Mouse (Mus musculus): ENCODE measurements around the gene Rplp2. TPM values are rescaled to one million over a fixed set of nuclear protein-coding genes. Genes with fewer than 3 reads are reported as not detected.

Gene Rplp2
- polyA plus RNA-seq, 1 experiment from 2014 or later, result 1,709 TPM

DNA sequence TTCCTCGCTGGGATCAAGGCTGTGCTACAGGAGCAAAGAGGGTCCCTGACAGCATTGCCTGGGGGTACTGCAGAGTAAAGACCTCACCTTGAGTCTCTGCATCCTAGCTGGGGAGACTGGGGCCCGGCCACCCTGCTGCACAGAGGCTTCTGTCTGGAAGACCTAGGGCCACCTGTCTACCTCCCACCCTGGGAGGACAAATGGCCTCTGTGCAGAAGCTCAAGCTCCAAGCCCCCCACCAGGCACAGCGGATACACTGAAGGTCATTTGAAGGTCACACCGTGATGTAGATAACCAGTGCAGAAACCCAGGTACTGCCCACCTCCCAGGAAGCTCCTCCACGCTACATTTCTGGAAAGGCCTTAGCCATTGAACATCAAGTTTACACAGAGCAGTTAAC is 18.5 kb upstream of the Rplp2 start:
- DNase-seq (ENCODE audit: low spot score) (no peak), ATAC-seq (replicated peaks; ENCODE audit: low FRiP score, low TSS enrichment, low read depth) (no peak)
- Histone ChIP-seq H3K4me1 (replicated peaks; ENCODE audit: control insufficient read depth, insufficient read depth, low read length) (peaks cover 3% of the 10 kb centered on the region; the same call in 1 of the 2 replicates), H3K9ac (ENCODE audit: low read length) (no peak overlapping the region), H3K4me3 (ENCODE audit: low read depth, low read length) (no peak overlapping the region), H3K9me3 (ENCODE audit: control insufficient read depth, low read length) (no peaks in the 10 kb centered on the region), H3K27ac (ENCODE audit: low read depth) (no peak overlapping the region), H3K27me3 (replicated peaks; ENCODE audit: control insufficient read depth, insufficient read depth, low read length) (no peaks in the 10 kb centered on the region), H3K36me3 (ENCODE audit: control insufficient read depth, insufficient read depth, low read length) (peaks cover 34% of the 10 kb centered on the region), H3K4me2 (ENCODE audit: low read length) (peak overlapping the region; percentile 29)
- WGBS, result 50% methylated on average over 5 of the region's 5 CpGs

DNA sequence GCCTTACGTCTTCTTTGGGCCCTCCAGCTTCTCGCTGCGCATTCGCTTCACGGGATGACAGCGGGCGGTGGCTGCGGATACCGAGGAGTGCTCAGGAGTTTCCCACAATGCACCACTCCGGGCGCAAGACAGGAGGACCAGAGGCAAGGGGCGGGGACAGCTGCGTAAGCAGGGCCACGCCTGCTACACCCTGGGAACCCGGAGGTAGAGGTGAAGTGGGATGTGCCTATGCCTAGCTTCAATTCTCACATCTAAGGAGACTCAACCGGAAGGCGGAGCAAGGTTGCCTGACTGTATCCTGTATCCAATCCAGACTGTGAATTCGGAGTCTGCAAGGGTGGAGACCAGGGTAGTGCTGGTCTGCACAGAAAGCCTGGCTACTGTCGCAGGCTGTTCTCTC is 17.9 kb upstream of the Rplp2 start, which contains the start of gene Cend1:
Cend1 (minus strand) TSS at position 182 of the 400 bp plus-strand sequence.
- Histone ChIP-seq H3K9ac (ENCODE audit: low read length) (no peak within 1 kb of the TSS), H3K27me3 (replicated peaks; ENCODE audit: control insufficient read depth, insufficient read depth, low read length) (no peaks in the 10 kb centered on the region), H3K36me3 (ENCODE audit: control insufficient read depth, insufficient read depth, low read length) (peaks cover 37% of the 10 kb centered on the region), H3K4me2 (ENCODE audit: low read length) (peak within 1 kb of the TSS; percentile 29), H3K9me3 (ENCODE audit: control insufficient read depth, low read length) (no peaks in the 10 kb centered on the region), H3K4me1 (replicated peaks; ENCODE audit: control insufficient read depth, insufficient read depth, low read length) (peaks cover 7% of the 10 kb centered on the region), H3K4me3 (ENCODE audit: low read depth, low read length) (0 out of 2 replicates have a peak within 1 kb of the TSS, but pooled peaks have one; percentile 4), H3K27ac (ENCODE audit: low read depth) (no peak within 1 kb of the TSS)
- DNase-seq (ENCODE audit: low spot score) (peak; percentile 63), ATAC-seq (replicated peaks; ENCODE audit: low FRiP score, low TSS enrichment, low read depth) (peak; percentile 56; the same call in 1 of the 2 replicates)
- WGBS, result 5% methylated on average over 19 of the region's 19 CpGs

DNA sequence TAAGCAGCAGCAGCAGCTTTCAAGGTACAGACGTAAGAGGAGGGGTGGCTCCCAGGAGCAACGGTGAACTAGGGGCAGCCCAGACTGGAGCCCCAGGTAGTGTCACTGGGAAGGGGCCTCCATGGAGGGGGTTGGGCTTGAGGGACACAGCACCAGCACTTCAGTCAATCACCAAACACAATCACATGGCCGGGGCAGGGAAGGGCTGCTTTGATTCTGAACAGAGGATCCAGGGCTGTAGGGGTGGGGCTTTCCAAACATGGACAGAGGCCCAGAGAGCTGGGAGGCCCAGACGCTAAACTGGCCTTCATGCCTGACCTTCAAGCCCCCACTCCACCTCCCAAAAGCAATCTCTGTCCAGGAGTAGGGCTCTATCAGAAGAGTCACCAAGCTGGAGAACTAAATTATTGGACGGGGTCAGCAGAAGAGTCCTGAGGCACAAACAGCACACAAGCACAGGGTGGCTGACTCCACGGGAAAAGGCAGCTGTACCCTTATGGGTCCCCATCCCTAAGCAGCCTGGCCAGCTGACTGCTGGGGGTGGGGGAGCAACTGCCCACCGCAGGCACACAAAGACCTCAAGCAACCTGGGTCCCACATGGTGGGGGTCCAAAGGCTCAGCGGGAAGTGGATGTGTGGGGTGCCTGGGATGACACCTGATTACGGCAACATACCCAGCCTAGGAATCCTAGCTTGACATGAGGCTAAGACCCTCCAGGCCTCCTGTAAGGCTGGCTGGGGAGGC is 17.2 kb upstream of the Rplp2 start:
- peaks cover 14% of the 10 kb centered on the region for H3K4me1 ChIP-seq (replicated peaks; ENCODE audit: control insufficient read depth, insufficient read depth, low read length)
- H3K36me3 ChIP-seq (ENCODE audit: control insufficient read depth, insufficient read depth, low read length), result peaks cover 37% of the 10 kb centered on the region
- no peaks in the 10 kb centered on the region for H3K27me3 ChIP-seq (replicated peaks; ENCODE audit: control insufficient read depth, insufficient read depth, low read length)
- peak overlapping the region; percentile 29 for H3K4me2 ChIP-seq (ENCODE audit: low read length)
- no peak overlapping the region for H3K9ac ChIP-seq (ENCODE audit: low read length)
- no peak for ATAC-seq (replicated peaks; ENCODE audit: low FRiP score, low TSS enrichment, low read depth)
- WGBS, result 61% methylated on average over 9 of the region's 9 CpGs
- no peak overlapping the region for H3K27ac ChIP-seq (ENCODE audit: low read depth)
- DNase-seq (ENCODE audit: low spot score), result no peak
- H3K4me3 ChIP-seq (ENCODE audit: low read depth, low read length), result no peak overlapping the region
- H3K9me3 ChIP-seq (ENCODE audit: control insufficient read depth, low read length), result no peaks in the 10 kb centered on the region

DNA sequence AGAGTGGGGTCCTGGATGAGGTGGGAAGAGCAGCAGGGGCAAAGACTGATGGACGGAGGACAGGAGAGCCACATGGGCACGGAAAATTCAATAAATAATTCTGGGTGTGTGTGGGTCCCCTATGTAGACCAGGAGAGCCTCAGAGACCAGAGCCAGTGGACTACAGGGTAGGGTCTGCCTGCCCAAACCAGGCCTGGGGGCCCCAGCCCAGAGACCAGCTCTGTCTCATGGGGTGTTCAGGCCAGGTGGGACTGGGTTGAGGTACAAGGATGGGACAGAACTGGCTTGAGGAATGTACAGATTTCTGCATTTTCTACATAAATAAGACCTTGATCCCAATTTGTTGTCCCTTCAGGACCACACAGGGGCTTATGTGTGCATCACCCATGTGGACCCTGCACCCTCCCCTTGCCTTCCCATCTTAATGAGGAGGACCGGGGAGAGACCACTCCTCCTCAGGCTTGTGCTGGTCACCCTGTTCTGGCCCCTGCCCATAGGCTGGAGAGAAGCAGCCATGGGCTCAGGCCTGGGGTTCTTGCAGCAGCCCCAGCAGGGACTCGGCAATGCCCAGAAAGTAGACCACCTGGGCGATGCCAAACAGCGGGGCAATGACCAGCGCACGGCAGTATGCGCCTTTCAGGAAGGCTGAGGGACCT is 16.5 kb upstream of the Rplp2 start:
- H3K27me3 ChIP-seq (replicated peaks; ENCODE audit: control insufficient read depth, insufficient read depth, low read length), result no peaks in the 10 kb centered on the region
- DNase-seq (ENCODE audit: low spot score) (no peak), ATAC-seq (replicated peaks; ENCODE audit: low FRiP score, low TSS enrichment, low read depth) (no peak)
- H3K4me2 ChIP-seq (ENCODE audit: low read length), result no peak overlapping the region
- no peak overlapping the region for H3K27ac ChIP-seq (ENCODE audit: low read depth)
- no peak overlapping the region for H3K4me3 ChIP-seq (ENCODE audit: low read depth, low read length)
- H3K9ac ChIP-seq (ENCODE audit: low read length), result no peak overlapping the region
- H3K9me3 ChIP-seq (ENCODE audit: control insufficient read depth, low read length), result no peaks in the 10 kb centered on the region
- peaks cover 18% of the 10 kb centered on the region for H3K4me1 ChIP-seq (replicated peaks; ENCODE audit: control insufficient read depth, insufficient read depth, low read length)
- WGBS, result 96% methylated on average over 9 of the region's 9 CpGs
- peaks cover 37% of the 10 kb centered on the region for H3K36me3 ChIP-seq (ENCODE audit: control insufficient read depth, insufficient read depth, low read length)

DNA sequence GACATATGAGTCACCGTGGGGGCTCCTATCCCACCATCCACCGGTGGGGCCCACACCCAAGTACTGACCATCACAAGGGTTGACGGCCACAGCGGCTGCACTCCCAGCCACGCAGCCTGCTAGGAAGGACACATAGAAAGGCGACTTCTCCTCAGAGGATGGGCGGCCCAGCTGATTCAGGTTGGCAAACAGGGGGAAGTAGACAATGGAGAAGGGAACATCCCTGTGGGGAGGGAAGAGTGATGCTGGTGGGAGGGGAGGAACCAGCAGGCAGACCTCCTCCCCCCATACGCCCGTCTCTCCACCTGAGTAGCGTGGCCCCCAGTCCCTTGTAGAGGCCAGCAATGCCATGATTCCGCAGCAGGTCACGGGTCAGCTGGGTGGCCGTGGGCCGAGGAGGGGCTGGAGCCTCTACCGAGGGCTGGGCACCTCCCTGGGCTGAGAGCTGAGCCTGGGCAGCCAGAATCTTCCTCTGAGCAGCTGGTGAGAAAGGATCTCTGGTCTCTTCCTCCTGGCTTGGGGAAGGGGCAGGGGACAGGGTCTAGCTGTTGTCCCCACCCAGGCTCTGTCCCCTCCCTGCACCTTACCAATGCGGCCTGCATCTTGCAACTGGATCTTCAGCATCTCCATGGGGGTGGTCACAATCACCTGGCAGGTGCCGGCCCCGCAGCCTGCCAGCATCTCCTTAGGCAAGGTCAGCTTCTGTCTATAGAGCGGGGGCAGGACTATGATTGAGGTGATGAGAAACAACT is 15.6 kb upstream of the Rplp2 start:
- peaks cover 25% of the 10 kb centered on the region for H3K4me1 ChIP-seq (replicated peaks; ENCODE audit: control insufficient read depth, insufficient read depth, low read length)
- no peak overlapping the region for H3K9ac ChIP-seq (ENCODE audit: low read length)
- peaks cover 37% of the 10 kb centered on the region for H3K36me3 ChIP-seq (ENCODE audit: control insufficient read depth, insufficient read depth, low read length)
- WGBS, result 93% methylated on average over 17 of the region's 19 CpGs
- H3K4me3 ChIP-seq (ENCODE audit: low read depth, low read length), result no peak overlapping the region
- H3K27ac ChIP-seq (ENCODE audit: low read depth), result no peak overlapping the region
- no peaks in the 10 kb centered on the region for H3K27me3 ChIP-seq (replicated peaks; ENCODE audit: control insufficient read depth, insufficient read depth, low read length)
- no peak overlapping the region for H3K4me2 ChIP-seq (ENCODE audit: low read length)
- DNase-seq (ENCODE audit: low spot score) (no peak), ATAC-seq (replicated peaks; ENCODE audit: low FRiP score, low TSS enrichment, low read depth) (no peak)
- no peaks in the 10 kb centered on the region for H3K9me3 ChIP-seq (ENCODE audit: control insufficient read depth, low read length)

DNA sequence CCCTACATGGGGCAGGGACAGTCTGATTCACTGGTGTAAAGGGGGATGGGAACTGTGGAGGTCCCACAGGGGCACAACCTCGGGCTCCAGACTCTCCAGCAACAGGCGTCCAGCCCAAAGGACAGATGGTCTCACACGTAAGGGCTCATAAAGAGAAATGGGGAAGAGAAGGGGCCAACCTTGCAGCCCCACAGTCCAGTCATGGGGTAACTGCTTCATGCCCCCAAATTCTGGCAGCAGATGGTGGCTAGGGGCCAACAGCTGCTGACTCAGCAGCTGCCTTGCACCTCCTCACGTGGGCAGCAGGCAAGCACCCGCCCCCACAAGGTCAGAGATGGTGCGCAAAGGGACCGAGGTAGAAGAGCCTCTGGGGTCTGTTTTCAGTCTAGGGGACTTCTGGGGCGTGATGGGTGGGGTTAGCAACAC is 15.0 kb upstream of the Rplp2 start:
- no peak for DNase-seq (ENCODE audit: low spot score)
- no peak overlapping the region for H3K4me3 ChIP-seq (ENCODE audit: low read depth, low read length)
- H3K4me1 ChIP-seq (replicated peaks; ENCODE audit: control insufficient read depth, insufficient read depth, low read length), result peaks cover 30% of the 10 kb centered on the region
- WGBS, result 81% methylated on average over 8 of the region's 8 CpGs
- H3K9ac ChIP-seq (ENCODE audit: low read length), result no peak overlapping the region
- no peaks in the 10 kb centered on the region for H3K9me3 ChIP-seq (ENCODE audit: control insufficient read depth, low read length)
- H3K27me3 ChIP-seq (replicated peaks; ENCODE audit: control insufficient read depth, insufficient read depth, low read length), result no peaks in the 10 kb centered on the region
- H3K4me2 ChIP-seq (ENCODE audit: low read length), result no peak overlapping the region
- ATAC-seq (replicated peaks; ENCODE audit: low FRiP score, low TSS enrichment, low read depth), result no peak
- peaks cover 37% of the 10 kb centered on the region for H3K36me3 ChIP-seq (ENCODE audit: control insufficient read depth, insufficient read depth, low read length)
- no peak overlapping the region for H3K27ac ChIP-seq (ENCODE audit: low read depth)

DNA sequence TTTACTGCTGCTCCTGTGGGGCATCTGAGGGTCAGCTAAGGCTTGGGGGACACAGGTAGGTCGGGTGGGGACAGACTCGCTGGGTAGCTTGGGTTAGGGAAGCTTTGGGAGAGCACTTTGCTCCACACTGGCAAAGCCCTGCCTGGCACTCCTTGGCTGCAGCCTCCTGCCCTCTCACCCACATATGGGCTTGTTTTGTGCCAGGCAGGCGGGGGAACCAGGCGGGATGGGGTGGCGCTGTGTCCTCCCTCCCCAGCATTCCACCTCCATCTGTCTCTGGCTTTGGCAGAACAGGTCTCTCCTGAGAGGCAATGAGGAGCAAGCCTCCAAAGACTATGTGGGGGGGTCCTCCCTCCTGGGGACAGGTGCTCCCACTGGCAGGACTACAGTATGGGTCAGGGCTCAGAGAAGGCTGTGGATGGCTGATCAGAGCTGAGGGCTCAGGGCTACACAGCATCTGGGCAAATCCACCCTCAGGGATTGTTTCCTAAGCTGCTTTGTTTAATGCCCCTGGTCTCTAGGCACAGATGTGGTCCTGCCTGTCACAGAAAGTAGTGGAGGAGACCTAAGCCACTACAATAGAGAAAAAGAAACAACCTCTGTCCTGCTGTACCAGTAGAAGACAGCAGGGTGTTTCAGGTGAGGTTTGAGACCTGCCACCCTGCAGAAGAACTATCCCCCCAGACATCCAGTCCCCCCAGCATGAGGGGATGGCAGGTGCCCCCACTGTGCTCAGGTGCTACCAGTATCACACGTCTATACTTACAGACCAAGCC is 14.2 kb upstream of the Rplp2 start:
- no peak overlapping the region for H3K4me2 ChIP-seq (ENCODE audit: low read length)
- no peak overlapping the region for H3K4me3 ChIP-seq (ENCODE audit: low read depth, low read length)
- H3K27ac ChIP-seq (ENCODE audit: low read depth), result no peak overlapping the region
- DNase-seq (ENCODE audit: low spot score), result no peak
- H3K9me3 ChIP-seq (ENCODE audit: control insufficient read depth, low read length), result no peaks in the 10 kb centered on the region
- no peak for ATAC-seq (replicated peaks; ENCODE audit: low FRiP score, low TSS enrichment, low read depth)
- peaks cover 38% of the 10 kb centered on the region for H3K36me3 ChIP-seq (ENCODE audit: control insufficient read depth, insufficient read depth, low read length)
- H3K27me3 ChIP-seq (replicated peaks; ENCODE audit: control insufficient read depth, insufficient read depth, low read length), result no peaks in the 10 kb centered on the region
- peaks cover 30% of the 10 kb centered on the region for H3K4me1 ChIP-seq (replicated peaks; ENCODE audit: control insufficient read depth, insufficient read depth, low read length)
- H3K9ac ChIP-seq (ENCODE audit: low read length), result 0 out of 2 replicates have a peak overlapping the region, but pooled peaks have one; percentile 10
- 87% methylated on average over 6 of the region's 6 CpGs for WGBS

All from intestine, embryonic 14.5 days (tissue).